Mouse (Mus musculus): ENCODE measurements around the gene Hspa12a.

Gene Hspa12a

GRCm38 (mm10) chr19:58762316-58762715, 181.1 kb downstream of the Hspa12a start:
- no peak for DNase-seq (ENCODE audit: extremely low spot score, low read depth, low spot score)

GRCm38 (mm10) chr19:58759423-58759822, 184.0 kb downstream of the Hspa12a start, which contains the start of gene Pnliprp2:
Gene Pnliprp2, plus strand, starts transcription at chr19:58759719.
- DNase-seq (ENCODE audit: extremely low spot score, low read depth, low spot score): no peak

DNA sequence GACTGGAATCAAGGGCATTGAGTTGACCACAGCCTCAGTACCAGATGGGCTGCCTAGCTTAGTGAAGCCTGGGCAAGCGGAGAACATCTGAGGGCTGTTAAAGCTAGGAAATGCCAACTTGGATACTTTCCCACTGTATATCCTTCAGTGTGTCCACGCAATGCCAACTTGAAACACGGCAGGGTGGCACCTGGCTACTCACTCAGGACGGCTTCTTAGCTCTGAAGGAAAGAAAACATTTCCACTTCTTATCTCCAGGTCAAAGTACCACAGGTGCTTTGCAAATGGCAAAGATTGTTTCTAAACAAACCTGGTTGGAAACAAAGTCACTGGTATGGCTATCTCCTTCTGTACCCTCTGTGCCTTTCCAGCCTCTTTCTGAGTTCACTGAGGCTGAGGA, 184.6 kb downstream of the Hspa12a start:
- DNase-seq (ENCODE audit: extremely low spot score, low read depth, low spot score): no peak

GRCm38 (mm10) chr19:58751504-58751903, 191.9 kb downstream of the Hspa12a start:
- no peak for DNase-seq (ENCODE audit: extremely low spot score, low read depth, low spot score)

- DNase-seq (ENCODE audit: extremely low spot score, low read depth, low spot score): no peak
These were observed 192.6 kb downstream of the Hspa12a start for GRCm38 (mm10) chr19:58750822-58751221.

DNA sequence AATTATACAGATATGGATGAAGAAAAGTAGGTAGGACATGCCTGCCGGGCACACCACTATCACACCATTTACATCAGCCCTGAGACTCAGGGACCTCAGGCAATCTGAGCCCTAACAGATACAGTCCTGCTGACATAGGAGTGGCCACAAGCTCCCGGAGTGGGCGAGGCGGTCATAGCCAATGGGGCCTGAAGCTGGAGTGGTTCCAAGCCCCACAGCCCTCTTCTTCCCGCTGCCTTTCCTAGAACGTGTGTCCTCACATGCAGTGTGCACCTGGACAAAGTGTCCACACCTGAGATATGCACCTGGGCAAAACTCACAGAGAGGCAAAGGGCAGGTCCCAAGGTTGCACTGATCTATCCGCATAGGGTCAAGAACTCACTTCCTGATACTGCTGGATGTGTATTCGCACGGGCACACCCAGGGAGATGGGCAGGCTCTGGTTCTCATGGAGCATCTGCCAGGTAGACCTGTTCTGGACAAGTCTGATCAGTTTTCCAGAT, 195.9 kb downstream of the Hspa12a start:
- DNase-seq (ENCODE audit: extremely low spot score, low read depth, low spot score): no peak

Measured in hindlimb bud, embryonic 11.5 days (tissue).